Mouse (Mus musculus) ES-E14 (cell line): ENCODE measurements around the gene Rapgef3. TPM values are rescaled to one million over a fixed set of nuclear protein-coding genes. Genes with fewer than 3 reads are reported as not detected.
A peak's percentile ranks its signal among the peaks of the same experiment; 100 is the strongest.

Experiments
- DNase-seq: peaks from one replicate; pipeline ENCODE4 v3.0.0-alpha.2; 2013; ENCODE audit warnings: low read depth, low spot score
- H3K27ac ChIP-seq: 2 replicates; pipeline ENCODE4 v1.5.1; 2012; ENCODE audit warnings: low read depth, mild to moderate bottlenecking, low read length, moderate library complexity, mixed read lengths; ENCODE audit not compliant: poor library complexity, insufficient read depth, severe bottlenecking
- H3K36me3 ChIP-seq: 2 replicates; pipeline ENCODE4 v1.6.1; 2012; ENCODE audit warnings: mild to moderate bottlenecking, low read length, moderate library complexity, mixed read lengths; ENCODE audit not compliant: control insufficient read depth, poor library complexity, insufficient read depth, severe bottlenecking
- H3K4me1 ChIP-seq, 2 experiments: fragments of 150-350 bp in 1 of 2; sonication (generic) in 1 of 2; 2 replicates each; pipeline ENCODE4 v1.6.1; 2012; ENCODE audit warnings: low read length in 2 of 2, mild to moderate bottlenecking in 1 of 2, mixed read lengths in 1 of 2; ENCODE audit not compliant: control insufficient read depth in 2 of 2, insufficient read depth in 2 of 2, poor library complexity in 1 of 2
- H3K4me3 ChIP-seq, 2 experiments: fragments of 150-350 bp in 1 of 2; sonication (generic) in 1 of 2; 2 replicates each; pipeline ENCODE4 v1.5.1; 2012; ENCODE audit warnings: low read length in 2 of 2, low read depth in 1 of 2, mild to moderate bottlenecking in 1 of 2, mixed read lengths in 1 of 2; ENCODE audit not compliant: insufficient read depth in 1 of 2, poor library complexity in 1 of 2, severe bottlenecking in 1 of 2
- H3K9ac ChIP-seq: 2 replicates; pipeline ENCODE4 v1.6.1; 2012; ENCODE audit warnings: low read depth, mild to moderate bottlenecking, low read length, mixed read lengths; ENCODE audit not compliant: poor library complexity, insufficient read depth, severe bottlenecking
- H3K9me3 ChIP-seq: fragments of 150-350 bp; sonication (generic); 2 replicates; pipeline ENCODE4 v1.6.1; 2012; ENCODE audit warnings: low read depth, mild to moderate bottlenecking, low read length; ENCODE audit not compliant: control insufficient read depth, insufficient read depth
- CHD2 ChIP-seq: IDR thresholded peaks from 2 replicates; pipeline ENCODE4 v1.6.1; 2014; ENCODE audit warnings: mild to moderate bottlenecking, low read depth, low read length, inconsistent platforms
- HCFC1 ChIP-seq: IDR thresholded peaks from 2 replicates; pipeline ENCODE4 v1.6.1; 2012; ENCODE audit warnings: low read length, inconsistent platforms, borderline replicate concordance; ENCODE audit not compliant: insufficient read depth
- MAFK ChIP-seq: IDR thresholded peaks from 2 replicates; pipeline ENCODE4 v1.6.1; 2014; ENCODE audit warnings: mild to moderate bottlenecking, low read depth, low read length, inconsistent platforms; ENCODE audit not compliant: insufficient read depth
- ZC3H11A ChIP-seq: IDR thresholded peaks from 2 replicates; pipeline ENCODE4 v1.6.1; 2012; ENCODE audit warnings: low read depth, mild to moderate bottlenecking, inconsistent platforms, low read length, borderline replicate concordance
- ZNF384 ChIP-seq: IDR thresholded peaks from 2 replicates; pipeline ENCODE4 v1.6.1; 2012; ENCODE audit warnings: low read depth, low read length, inconsistent platforms
- in situ Hi-C, 2 experiments: fragments of 600-800 bp; cut with MboI; formaldehyde crosslinking; loops; one replicate each; pipeline ENCODE4 v1.15.1; 2025; ENCODE audit warnings: low sequenced_read_pairs in 2 of 2, inconsistent platforms in 1 of 2; ENCODE audit not compliant: unreplicated experiment in 2 of 2
- total RNA-seq: library from RNA; depleted of rRNA; stranded (reverse); fragments of 300-350 nt; gene quantifications from 2 replicates; pipeline ENCODE4 v1.2.3, GENCODE M21; 2012

Gene Rapgef3
- total RNA-seq, 1 experiment, result 12.7 TPM

- H3K9me3 ChIP-seq, result no peaks in the 10 kb centered on the region
- TF ChIP-seq CHD2 (no peak), ZNF384 (no peak), MAFK (no peak), HCFC1 (no peak), ZC3H11A (no peak)
- H3K36me3 ChIP-seq, result no peaks in the 10 kb centered on the region
- no peak overlapping the region for H3K27ac ChIP-seq
- in situ Hi-C loops, result no loop called here
- DNase-seq, result no peak
- H3K9ac ChIP-seq, result no peak overlapping the region
- H3K4me1 ChIP-seq, result no peaks in the 10 kb centered on the region
- peak overlapping the region in 1 of 2 experiments; percentile 24; a peak in 1 of 4 replicates for H3K4me3 ChIP-seq
These were observed 48.3 kb downstream of the Rapgef3 start for GRCm38 (mm10) chr15:97719494-97719893.

- no peak overlapping the region for H3K4me3 ChIP-seq
- in situ Hi-C loops, result no loop called here
- no peak for DNase-seq
- peaks cover 0 to under 1% of the 10 kb centered on the region in 2 experiments; a peak in 1 of 4 replicates for H3K4me1 ChIP-seq
- H3K9me3 ChIP-seq, result no peaks in the 10 kb centered on the region
- TF ChIP-seq CHD2 (no peak), ZC3H11A (no peak), MAFK (no peak), HCFC1 (no peak), ZNF384 (no peak)
- no peak overlapping the region for H3K9ac ChIP-seq
- no peak overlapping the region for H3K27ac ChIP-seq
- H3K36me3 ChIP-seq, result no peaks in the 10 kb centered on the region
These were observed 49.1 kb downstream of the Rapgef3 start for GRCm38 (mm10) chr15:97718535-97719155.

GRCm38 (mm10) chr15:97717861-97718534 is 49.8 kb downstream of the Rapgef3 start:
- TF ChIP-seq ZC3H11A, result peak; percentile 70; the same call in 1 of the 2 replicates
- no peak for TF ChIP-seq MAFK
- Histone ChIP-seq H3K4me3 (no peak overlapping the region), H3K36me3 (no peaks in the 10 kb centered on the region), H3K9me3 (no peaks in the 10 kb centered on the region), H3K27ac (no peak overlapping the region), H3K4me1 (peaks cover 2 to 3% of the 10 kb centered on the region in 2 experiments; a peak in 2 of 4 replicates), H3K9ac (no peak overlapping the region)
- in situ Hi-C loops, result no loop called here
- DNase-seq, result peak; percentile 12

- TF ChIP-seq MAFK (no peak), ZC3H11A (no peak), CHD2 (no peak), HCFC1 (no peak), ZNF384 (no peak)
- H3K36me3 ChIP-seq, result no peaks in the 10 kb centered on the region
- no peak overlapping the region for H3K27ac ChIP-seq
- in situ Hi-C loops, result no loop called here
- DNase-seq, result no peak
- H3K9ac ChIP-seq, result no peak overlapping the region
- H3K4me1 ChIP-seq, result peaks cover 2 to 3% of the 10 kb centered on the region in 2 experiments; a peak in 2 of 4 replicates
- H3K9me3 ChIP-seq, result no peaks in the 10 kb centered on the region
- H3K4me3 ChIP-seq, result no peak overlapping the region
These were observed 51.0 kb downstream of the Rapgef3 start for GRCm38 (mm10) chr15:97716782-97717181.

GRCm38 (mm10) chr15:97715734-97716133 is 52.0 kb downstream of the Rapgef3 start:
- no peak overlapping the region for H3K9ac ChIP-seq

More at GRCm38 (mm10) chr15:97715734-97716133, 52.0 kb downstream of the Rapgef3 start:
- Histone ChIP-seq H3K4me3 (no peak overlapping the region), H3K9me3 (no peaks in the 10 kb centered on the region), H3K27ac (no peak overlapping the region), H3K4me1 (peaks cover 2 to 3% of the 10 kb centered on the region in 2 experiments; a peak in 2 of 4 replicates), H3K36me3 (no peaks in the 10 kb centered on the region)
- in situ Hi-C loops, result no loop called here
- DNase-seq, result no peak
- TF ChIP-seq HCFC1 (no peak), ZC3H11A (no peak), CHD2 (no peak), ZNF384 (no peak), MAFK (no peak)
